11 mouse cellular contexts compared by ENCODE assay signal in the genomic region with DNA sequence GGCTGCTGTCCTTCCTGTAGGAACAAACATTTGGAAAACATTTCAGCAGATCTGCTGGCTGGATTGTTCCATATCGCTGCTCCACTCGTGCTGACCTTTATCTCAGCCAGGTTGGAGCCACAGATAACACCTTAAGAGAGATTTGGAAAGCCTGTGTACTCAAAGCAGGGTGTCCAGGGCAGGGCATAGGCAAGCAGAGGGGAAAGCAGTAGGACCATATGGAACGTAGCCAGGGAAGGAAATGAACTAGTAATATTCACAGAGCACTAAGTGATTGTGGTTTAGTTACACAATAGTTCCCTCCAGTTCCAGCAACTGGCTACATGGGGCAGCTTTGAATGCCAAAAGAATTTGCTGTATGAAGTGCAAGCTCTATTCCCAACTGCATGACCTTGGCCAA. TPM values are rescaled to one million over a fixed set of nuclear protein-coding genes. Genes with fewer than 3 reads are reported as not detected.
DNase-seq lines count a peak whose midpoint lies in the region.
"Had no signal": no experiment of that assay in that cellular context is flagged by ENCODE, and none has a peak within 500 bp of the region (broad histone marks: within the 10 kb centered on the region; RNA-seq: fewer than 3 reads in every experiment).

No protein-coding gene starts in this region.

- peak; percentile 28 for DNase-seq in adrenal gland, adult 2 months
- DNase-seq in adrenal gland, postnatal 4 days (ENCODE audit: low spot score in 2 of 2), result no peak
- peak; percentile 78 for DNase-seq in NIH3T3 (ENCODE audit: low read depth)
- DNase-seq in cerebellum, postnatal 25 days, result peak; percentile 56 to 67
- peak; percentile 49 for DNase-seq in lung, postnatal 25 days (ENCODE audit: low spot score)
- no peak for DNase-seq in urinary bladder, postnatal 36 days (ENCODE audit: low spot score in 2 of 2)
- DNase-seq in thymus, postnatal 25 days, result no peak
- no peak for DNase-seq in urinary bladder, postnatal 14 days (ENCODE audit: low spot score)
- DNase-seq: adrenal gland, postnatal 10 days; heart, postnatal 10 days; kidney, postnatal 25 days had no signal

RNA-seq across cellular contexts. Expression of gene Slc2a3, which starts 19.3 kb away (rescaled TPM):
- 10 to 100 TPM in 1 of 2 experiments, 1 to 10 TPM in 1; 5.2 to 10.5 TPM for total RNA-seq in adrenal gland, adult 2 months (2021)
- 2.1 and 2.2 TPM in 2 replicates for polyA plus RNA-seq in adrenal gland, adult 2 months (2012; rRNA removed)
- 10 to 100 TPM; 17.4 to 17.8 TPM for total RNA-seq in adrenal gland, postnatal 4 days (2021)

RNA-seq across cellular contexts. Expression of gene Foxj2, which starts 37.5 kb away (rescaled TPM):
- 10 to 100 TPM; 20.0 to 24.4 TPM for total RNA-seq in adrenal gland, adult 2 months (2021)
- 12.4 and 14.8 TPM in 2 replicates for polyA plus RNA-seq in adrenal gland, adult 2 months (2012; rRNA removed)
- total RNA-seq in adrenal gland, postnatal 4 days (2021), result 10 to 100 TPM; 21.3 to 22.1 TPM

Comparison
In these comparisons a context has a peak if more than half of its experiments do, and no peak if none do; other contexts are left out.
1. DNase-seq: peak in adrenal gland, adult 2 months (single experiment), NIH3T3 (single experiment), cerebellum, postnatal 25 days (2 of 2) and lung, postnatal 25 days (single experiment); none in adrenal gland, postnatal 4 days (0 of 2), urinary bladder, postnatal 36 days (0 of 2), thymus, postnatal 25 days (single experiment) and urinary bladder, postnatal 14 days (single experiment).